Mouse (Mus musculus) right cerebral cortex, postnatal 10 days (tissue): ENCODE measurements at regions not wholly inside any gene's neighbourhood (a gene's known extent, or its start where the extent isn't known, plus 50 kb on each side); places are given as distances from the start of the nearest gene placed in this dataset.

Experiments used
- DNase-seq, 2 experiments: peaks; one replicate each; pipeline ENCODE4 v3.0.0; 2021; ENCODE audit warnings: low spot score in 2 of 2

DNA sequence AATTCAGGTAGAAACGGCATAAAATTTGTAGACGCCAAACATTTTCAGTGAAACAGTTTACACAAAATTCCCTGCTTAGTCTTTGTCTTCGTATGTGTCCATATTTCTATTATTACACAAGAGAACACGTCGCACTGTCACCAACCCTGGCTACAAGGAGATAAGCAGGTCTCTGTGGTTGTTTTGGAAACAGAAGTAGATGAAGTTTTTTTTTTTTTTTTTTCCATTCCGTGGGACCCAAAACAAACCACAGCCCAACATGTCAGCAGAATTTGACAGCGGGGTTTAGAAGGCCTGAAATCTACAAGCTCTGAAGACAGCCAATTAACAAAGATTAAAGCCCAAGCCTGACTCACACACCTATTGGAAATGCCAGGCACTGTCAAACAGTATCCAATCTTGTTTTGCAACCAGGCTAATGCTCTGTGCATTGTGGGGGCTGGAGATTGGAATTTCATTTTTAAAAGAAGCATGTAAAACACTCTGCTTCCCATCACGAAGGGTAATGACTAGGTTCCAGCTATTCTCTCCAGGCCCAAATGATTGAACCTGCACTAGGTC lies 428.5 kb upstream of the Btbd3 start:
- no peak for DNase-seq

DNA sequence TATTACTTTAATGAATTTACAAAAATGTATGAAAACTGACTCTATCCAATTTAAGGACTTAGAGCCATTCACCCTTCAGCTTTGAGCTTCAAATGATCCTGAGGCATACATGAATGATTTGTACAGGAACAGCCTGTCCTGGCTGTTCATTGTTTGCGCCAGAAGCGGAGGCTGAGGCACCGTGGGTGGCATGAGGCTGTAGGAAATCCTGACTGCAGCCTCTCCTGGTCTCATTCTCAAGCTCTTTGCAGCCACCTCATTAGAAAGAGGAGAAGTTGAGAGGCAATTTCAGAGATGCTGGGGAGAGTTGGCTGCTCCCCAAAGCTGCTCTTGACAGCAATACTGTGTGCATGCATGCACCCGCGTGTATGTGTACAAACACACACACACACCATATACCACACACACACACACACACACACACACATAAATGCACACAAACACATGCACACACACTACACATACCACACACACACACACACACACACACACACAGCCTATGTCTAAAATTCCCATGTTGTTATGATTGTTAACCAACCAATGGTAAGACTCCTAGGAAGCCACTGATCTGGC lies 434.9 kb upstream of the Btbd3 start:
- DNase-seq, result peak; percentile 21 to 26

DNA sequence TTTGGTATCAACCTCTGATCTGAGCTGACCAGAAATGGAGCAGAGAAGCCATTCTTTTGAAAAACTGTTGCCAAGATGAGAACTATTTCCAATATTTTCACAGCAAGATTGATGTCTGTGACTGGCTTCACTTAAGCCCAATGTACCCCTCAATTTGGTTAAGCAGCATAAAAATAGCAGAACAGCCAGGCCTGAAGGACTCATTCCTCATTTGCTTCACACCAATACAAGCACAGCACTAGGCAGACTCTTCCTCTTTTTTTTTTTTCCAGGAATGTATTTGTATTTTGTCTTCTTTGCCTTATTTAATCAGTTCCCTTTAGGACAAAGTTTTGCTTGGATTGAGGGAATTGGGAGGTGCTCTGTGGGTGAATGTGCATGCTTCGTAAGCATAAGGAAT lies 441.4 kb upstream of the Btbd3 start:
- no peak for DNase-seq

DNA sequence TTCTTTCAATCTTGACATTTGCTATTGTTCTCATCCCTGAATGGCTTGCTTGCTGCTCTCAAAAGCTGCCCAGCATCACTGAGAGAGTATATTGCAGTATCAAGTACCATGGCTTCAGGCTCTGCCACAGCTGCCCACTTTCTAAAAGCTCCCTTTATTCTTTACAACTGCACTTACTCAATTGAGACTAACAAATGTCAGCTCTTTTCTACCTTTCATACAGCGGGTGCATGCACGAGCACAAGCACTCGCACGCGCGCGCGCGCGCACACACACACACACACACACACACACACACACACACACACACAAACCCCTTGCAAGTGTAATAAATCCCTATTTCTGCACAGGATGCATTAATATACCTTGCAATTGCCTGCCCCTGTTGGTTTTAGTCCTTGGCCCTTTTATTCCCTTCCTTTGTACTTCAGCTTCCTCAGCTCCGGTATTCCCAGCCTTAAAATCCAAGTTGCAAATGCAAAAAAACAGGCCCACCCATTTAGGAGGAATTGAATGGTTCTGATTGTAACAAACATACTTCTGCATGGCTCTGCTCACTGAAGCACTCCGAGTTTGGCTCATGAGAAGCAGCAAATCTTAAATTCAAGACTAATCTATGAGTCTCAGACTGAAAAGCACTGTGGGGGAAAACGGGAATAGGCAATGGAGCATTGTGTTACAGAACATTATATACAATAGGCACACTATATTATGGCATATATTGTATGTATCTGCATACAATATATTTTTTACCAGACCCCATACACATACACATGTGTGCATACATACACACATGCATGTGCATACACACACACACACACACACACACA lies 447.7 kb upstream of the Btbd3 start:
- DNase-seq, result peak; percentile 22 to 26

DNA sequence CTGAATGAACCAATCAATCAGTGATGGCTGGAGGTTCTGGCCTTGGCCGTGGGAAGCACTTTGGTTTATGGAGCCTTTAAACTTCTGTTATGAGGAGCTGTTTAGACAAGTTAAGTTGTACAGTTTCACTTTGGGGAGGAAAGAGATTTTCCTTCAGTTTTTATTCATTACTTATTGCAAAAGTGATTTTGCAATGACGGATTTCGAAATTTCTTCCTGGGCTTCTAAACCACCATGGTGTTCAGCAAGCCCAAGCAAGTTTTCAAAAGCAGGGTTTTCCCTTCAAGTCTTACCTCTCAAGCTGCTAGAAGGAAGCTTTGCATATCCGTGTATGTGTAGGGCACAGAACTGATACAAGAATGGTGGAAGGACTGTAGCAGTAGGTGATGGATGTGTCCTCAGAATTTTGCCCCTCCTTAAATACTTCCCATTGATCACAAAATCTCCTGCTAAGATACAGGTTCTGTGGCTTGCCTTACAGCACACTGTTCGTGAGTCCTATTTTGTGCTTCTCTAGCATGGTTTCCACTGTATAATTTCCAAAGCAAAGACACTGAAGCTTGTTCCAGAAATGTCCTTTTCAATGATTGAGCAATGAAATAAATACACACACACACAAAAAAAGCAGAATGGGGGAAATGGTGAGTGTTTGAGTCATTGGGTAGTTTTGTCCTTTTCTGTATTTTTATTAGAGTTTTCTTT lies 448.6 kb upstream of the Btbd3 start:
- no peak for DNase-seq

DNA sequence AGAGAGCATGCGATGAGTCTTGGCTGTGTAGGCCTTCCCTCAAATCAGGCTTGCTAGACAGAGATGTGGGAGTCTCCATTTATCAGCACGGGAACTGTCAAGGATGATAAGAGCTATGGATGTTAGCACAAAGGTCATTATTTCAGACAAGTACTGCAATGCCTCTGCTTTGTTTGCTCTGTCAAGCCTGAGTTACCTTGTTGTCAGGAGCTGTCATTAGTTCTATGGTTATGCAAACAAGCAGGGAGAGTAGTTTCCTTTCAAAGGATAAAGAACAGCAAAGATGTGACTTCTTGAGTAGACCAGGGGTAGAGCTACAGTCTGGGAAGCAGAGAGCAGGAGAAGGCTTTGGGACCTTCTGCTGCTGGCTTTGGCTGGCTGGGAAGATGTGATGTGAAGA lies 461.5 kb upstream of the Btbd3 start:
- DNase-seq, result no peak

DNA sequence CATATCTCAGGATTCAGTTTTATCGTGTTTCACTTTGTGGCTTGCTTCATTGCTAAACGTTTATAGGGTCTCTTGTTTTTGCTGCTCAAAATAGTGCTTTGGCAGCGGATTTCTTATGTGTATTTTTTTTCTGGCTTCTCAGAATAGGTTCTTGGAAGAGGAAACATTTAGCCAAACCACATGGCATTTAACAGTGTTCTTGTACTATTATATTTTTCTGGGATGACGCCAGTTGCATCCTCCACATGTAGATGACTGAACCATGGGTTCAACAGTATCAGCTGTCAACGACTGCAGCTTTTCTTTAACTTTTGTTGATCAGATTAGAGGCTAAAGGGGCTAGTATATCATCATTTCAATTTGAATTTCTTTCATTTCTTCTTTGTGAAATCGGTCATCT lies 472.3 kb upstream of the Btbd3 start:
- DNase-seq, result no peak

DNA sequence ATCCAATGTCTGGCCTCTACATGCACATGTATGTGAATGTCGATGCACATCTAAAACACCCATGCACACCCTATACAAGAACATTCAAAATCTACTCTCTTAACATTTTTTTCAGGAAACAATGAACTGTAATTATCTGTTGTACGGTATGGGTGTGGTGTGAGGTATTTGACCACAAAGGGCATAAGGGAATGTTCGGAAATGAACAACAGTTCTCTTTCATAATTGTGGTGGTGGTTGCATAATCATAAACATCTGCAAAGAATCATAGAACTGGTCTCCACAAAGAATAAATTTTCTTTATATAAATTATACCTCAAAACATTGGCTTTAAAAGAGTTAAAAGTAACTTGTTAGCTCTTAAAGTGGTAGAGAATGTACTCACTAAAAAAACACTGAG lies 478.9 kb upstream of the Btbd3 start:
- no peak for DNase-seq

DNA sequence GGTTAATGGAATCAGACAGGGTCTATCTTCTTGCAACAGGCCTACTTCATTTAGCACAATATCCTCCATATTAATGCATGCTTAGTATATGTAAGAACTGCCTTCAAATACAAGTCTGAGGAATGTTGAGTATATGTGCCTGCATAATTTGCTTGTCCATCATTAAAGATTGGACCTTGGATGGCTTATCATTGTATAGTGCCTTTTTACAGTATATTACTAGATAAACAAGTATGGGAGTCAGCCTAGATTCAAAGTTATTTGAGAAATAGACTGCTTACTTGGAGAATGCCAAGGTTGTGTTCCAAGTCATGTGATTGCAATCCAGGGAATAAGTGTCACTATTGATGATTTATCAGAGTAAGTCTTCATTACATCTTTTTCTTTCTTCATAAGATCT lies 491.6 kb upstream of the Btbd3 start:
- no peak for DNase-seq

DNA sequence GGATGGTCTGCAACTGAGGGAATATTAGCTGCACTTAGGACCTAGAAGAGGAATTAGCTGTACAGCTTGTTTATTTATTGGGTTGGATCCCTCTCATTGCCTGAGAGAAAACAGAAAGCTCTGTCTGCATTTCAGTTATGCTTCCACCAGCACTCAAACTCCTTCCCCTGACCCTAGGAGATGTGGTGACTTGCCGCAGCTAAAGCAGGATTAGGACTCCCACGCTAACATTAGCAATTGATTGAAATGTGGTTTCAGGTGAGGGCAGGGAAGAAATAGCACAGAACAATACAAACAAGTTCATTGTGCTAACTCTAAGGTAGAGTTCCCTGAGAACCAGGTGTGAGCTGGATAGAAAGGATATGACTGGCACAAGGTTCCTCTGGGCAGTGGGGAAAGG lies 496.9 kb upstream of the Btbd3 start:
- DNase-seq, result no peak

DNA sequence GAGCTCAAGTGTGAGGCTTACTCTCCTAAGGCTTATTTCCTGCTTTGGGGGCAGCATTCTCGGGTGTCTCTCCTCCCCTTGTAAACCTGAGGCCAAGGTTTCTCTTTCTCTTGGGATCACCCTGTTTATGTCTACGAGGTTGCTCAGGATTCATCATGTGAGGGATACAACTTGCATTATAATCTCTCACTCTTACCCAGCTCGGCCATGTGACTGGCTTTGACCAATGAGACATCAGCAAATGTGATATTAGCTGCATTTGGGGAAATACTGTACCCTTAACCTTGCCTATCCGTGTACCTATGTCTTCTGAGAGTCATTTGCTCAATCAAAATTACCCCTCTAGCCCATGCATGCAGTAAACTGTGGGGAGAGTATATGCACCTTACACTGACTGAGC lies 498.0 kb upstream of the Btbd3 start:
- no peak for DNase-seq

DNA sequence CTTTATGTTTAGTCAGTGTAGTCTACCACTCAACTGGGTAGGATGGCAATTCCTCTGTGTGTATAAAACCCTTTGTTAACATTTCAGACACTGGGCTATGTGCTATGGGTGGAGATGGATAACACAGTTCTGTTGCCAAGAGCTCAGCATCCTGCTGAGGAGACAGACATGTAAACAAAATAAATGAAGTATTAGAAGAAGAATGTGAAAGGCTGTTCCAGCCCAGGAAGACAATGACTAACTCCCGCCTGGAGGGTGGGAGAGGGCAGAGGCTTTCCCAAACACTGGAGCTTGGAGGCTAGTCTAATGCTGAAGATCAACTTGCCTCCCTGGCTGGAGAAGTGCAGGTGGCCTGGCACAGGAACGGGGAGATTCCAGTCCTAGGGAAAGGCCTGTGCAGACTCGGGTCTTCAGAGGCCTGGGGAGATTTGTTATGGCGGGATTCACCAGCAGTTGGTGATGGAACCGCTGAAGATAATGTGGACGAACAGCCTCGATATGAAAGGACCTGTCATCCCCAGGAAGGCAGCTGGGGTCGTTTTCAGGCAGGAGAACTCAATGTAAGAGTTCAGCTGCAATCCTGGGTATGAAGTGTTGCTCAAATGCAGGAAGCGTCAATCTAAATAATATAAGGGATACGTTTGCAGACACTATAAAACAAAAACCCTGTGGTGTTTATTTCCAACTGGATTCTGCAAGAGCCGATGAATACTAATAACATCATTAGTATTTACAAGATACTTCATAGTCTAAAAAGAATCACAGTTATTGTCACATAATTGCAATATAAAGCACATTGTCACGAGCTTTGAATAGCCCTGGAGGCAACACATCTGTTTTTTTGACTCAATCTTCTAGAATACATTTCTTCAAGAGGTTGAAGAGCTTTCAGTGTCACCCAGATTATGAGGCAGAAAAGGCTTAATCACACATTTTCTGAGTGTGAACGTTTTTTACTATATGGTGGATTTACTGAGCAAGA lies 498.8 kb upstream of the Btbd3 start:
- no peak for DNase-seq

DNA sequence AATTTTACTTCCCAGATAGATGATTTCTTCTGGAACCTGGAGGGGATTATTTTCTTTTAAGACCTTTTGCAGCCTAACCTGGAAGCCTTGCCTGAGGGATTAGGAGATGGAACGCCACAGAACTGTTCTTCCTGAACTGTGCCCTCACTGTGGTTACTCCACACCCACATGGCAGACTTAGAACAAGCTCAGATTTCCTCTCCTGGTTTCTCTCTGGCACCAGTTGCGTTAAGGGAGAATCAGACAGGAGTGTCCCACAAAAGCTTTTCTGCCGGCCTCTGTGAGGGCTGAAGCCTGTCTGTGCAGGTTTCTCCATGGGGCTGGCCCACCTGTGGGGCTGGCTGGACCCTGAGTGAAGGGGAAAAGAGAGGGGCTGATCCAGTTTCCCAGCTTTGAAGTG lies 500.1 kb upstream of the Btbd3 start:
- no peak for DNase-seq

DNA sequence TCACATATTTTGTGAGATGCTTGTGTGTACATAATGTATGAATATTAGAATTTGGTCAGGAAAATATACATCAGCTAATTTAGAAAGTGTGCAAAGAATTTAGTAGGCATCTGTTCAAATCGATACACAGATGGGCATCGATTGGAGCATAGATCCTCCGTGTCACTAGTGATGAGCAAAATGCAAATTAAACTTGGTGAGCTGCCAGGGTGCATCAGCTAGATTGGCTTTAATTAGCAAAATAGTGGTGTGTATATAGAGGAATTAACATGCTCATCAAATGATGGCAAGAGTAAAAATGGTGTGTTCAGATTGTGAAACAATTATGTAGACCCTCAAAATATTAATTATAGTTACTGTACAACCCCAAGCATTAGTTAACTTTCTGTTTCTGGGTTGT lies 501.9 kb upstream of the Btbd3 start:
- DNase-seq, result no peak

DNA sequence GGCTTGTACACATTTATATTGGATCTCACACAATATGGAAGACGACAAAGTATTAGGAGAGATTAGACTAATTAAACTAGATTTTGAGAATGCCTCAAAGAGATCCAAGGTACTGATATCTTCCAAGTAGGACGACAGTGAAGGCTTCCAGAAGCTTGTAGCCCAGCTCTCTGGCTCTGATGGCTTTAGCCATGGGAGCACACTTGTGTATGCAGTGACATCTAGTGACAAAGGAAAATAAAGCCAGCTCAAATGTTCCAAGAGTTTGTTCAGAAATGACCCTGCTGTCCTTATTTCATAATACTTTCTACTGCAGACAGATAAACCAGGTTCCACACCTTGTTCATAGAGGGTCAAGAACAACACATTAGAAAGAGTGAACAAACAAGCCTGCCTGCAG lies 524.0 kb upstream of the Btbd3 start:
- DNase-seq, result peak; percentile 49 to 53

DNA sequence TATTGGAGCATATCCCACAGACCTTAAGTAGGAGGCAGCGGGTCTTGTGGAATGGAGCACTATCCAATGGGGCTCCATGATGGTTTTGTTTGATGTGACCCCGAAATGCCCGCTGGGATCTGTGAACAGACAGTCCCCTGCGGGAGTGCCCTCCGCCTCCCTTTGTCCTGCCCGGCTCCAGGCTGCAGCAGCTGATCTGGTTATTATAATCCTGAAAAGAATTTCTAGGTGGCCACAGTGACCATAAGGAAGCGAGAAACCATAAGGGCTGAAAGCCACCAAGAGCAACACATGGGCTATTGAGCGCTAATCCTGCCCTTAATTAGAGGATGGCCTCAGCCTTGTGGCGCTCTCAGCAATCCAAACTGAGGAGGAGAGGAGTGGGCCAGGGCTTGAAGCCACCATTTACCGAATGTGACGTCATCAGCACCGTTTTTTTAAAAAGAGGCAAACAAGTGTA lies 525.9 kb upstream of the Btbd3 start:
- no peak for DNase-seq

DNA sequence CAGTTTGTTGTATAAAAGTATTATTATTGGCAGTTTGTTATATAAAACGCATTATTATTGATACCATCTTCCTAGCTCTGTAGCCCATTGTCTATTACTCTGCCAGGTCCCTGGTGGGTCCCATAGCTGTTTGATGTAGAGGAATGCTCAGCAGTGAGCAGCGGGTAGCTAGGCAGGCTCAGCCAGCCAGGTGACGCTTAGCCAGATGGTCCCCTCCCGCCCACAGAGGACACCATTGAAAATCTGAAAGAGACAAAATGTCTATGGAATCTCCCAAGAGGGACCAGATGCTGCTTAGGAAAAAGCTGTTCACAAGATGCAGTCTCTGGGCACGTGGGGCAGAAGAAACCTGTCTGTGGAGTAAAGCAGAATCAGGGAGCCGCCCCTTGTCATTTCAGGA lies 526.5 kb upstream of the Btbd3 start:
- DNase-seq, result peak; percentile 57 to 74

DNA sequence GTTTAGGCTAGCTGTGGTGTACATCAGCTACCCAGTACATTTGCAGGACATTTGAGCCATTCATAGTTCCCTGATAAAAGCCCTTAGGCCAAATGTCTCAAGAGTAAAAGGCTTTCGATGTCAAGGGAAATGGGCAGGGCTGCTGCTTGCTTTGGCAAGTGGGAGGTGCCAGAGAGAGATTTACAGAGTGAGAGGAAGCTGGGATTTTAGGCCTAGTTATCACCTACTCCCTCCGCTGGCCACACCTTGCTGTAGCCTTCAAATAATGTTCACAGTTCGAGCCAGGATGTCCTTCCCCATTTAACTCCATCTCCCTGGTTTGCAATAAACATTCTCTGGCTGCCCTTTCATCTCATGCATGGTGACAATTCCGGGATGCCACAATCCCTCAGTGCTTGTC lies 527.2 kb upstream of the Btbd3 start:
- no peak for DNase-seq

DNA sequence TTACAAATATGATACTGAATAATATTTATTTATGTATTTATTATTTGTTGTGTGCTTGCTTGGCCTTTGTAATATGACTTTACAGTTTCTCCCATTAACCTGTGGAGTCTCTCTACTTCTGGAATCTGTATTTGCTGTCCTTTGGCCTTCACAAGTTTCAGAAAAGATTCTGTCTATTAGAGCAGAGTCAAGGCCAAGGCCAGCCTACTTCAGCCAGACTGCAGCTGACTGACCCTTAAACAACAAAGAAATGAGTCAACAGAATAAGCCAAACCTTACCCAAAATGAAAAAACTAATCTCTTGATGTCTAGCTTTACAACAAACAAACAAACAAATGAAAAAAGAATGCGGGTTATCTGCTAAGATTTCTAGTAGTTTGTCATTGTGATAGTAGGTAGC lies 532.7 kb upstream of the Btbd3 start:
- no peak for DNase-seq

DNA sequence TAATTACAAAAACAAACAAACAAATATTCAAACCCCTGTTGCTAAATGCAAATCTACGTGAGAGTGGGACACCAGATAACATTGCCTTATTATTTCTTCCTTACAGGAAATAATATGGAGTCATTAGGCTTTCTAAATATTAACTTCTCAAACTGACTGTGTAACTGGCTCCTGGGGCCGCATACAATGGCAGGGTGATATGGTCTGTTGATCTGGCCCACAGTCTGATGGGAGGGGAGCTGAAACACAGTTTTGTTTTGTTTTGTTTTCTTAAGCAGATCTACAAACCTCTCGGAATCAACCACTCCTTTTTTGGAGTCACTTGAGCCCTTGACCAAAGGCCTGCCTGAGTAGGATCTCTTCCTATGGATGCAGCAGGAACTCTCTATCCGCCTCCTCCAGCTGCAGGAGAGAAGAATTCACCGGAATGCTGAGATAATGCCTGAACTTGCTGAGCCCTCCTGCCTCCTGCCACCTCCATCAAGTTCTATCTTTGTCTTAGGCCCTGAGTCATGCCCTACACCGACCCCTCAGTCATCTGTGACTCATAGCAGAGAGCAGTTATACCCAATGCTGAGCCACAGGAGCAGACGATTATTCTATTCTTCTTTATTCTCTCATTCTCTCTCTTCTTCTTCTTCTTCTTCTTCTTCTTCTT lies 534.5 kb upstream of the Btbd3 start:
- no peak for DNase-seq

DNA sequence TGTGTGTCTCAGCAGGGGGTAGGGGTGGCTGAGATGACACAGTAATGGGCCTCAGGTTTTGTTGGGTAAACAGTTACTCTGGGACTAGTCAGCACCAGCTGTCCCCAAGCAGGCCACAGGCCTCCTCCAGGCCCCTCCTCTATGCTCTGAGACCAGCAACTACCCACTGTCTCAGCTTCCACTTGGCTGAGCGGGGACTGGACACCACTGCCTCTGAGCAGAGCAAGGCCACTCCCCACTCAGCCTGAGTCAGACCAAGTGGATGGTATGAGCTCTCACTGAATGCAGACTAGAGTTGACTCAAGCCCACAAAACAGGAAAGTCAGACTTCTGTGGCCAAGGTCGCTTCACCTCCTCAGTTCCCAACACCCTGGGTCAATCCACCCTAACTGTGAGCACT lies 540.5 kb upstream of the Btbd3 start:
- no peak for DNase-seq
